Mouse (Mus musculus): ENCODE measurements around the gene Ruvbl2. TPM values are rescaled to one million over a fixed set of nuclear protein-coding genes. Genes with fewer than 3 reads are reported as not detected.
"Not testable (repeated sequence)": the region's sequence is repeated elsewhere in the genome, so short reads cannot be mapped to it uniquely, and the experiment has no call there.

Gene Ruvbl2
- polyA plus RNA-seq, 1 experiment, result 125 TPM

DNA sequence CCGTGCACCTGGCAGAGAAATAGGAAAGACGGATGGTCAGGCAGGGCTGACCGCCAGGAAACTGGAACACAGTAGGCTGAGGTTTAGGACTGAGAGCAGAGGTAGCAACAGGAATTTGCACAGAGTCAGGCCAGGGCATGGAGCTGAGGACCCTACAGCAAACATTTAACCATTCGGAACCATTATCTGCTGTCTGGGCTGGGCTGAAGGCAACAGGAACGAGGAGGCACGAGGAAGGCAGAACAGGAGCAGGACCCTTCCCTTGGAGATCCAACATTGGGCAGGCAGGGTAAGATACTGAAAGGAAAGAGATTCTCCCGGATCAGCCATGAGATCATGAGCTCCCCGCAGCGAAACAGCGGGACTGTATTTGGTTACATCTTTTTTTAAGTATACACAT, 30.1 kb downstream of the Ruvbl2 start:
- DNase-seq (ENCODE audit: low read depth), result no peak

DNA sequence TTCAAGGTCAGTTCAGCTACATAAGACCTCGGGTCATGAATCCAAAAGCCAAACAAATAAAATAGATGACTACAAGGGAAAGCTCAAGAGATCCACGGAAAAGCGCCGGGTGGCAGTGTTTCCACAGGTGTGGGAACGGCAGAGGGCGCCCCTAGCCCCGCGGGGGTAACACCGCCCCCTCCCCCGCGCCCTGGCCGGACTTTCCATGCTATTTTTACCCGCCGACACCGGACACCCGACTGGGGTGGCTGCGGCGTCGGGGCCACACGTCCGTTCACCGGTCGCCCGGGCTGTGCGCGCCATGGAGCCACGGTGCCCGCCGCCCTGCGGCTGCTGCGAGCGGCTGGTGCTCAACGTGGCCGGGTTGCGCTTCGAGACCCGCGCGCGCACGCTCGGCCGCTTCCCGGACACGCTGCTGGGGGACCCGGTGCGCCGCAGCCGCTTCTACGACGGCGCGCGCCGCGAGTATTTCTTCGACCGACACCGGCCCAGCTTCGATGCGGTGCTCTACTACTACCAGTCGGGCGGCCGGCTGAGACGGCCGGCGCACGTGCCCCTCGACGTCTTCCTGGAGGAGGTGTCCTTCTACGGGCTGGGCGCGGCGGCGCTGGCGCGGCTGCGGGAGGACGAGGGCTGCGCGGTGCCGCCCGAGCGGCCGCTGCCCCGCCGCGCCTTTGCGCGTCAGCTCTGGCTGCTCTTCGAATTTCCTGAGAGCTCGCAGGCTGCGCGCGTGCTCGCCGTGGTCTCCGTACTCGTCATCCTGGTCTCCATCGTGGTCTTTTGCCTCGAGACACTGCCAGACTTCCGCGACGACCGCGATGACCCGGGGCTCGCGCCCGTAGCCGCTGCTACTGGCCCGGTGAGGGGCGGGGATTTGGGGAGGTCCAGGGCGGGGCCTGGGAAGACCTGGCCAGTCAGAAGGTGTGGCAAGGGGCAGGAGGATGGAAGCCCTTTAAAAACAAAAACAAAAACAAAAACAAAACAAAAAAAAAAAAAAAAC, 31.4 kb downstream of the Ruvbl2 start:
- no peak for DNase-seq (ENCODE audit: low read depth)
- TF ChIP-seq CTCF (IDR thresholded peaks at IDR 0.05; ENCODE audit: borderline replicate concordance, extremely low read depth, insufficient read depth, insufficient read length) (no peak), POLR2A (IDR thresholded peaks at IDR 0.05; ENCODE audit: borderline replicate concordance, extremely low read depth, insufficient read depth, insufficient read length, poor library complexity, severe bottlenecking) (no peak)

More for the DNA sequence above, 30.1 kb downstream of the Ruvbl2 start:
- TF ChIP-seq POLR2A (IDR thresholded peaks at IDR 0.05; ENCODE audit: borderline replicate concordance, extremely low read depth, insufficient read depth, insufficient read length, poor library complexity, severe bottlenecking) (no peak), CTCF (IDR thresholded peaks at IDR 0.05; ENCODE audit: borderline replicate concordance, extremely low read depth, insufficient read depth, insufficient read length) (no peak)

DNA sequence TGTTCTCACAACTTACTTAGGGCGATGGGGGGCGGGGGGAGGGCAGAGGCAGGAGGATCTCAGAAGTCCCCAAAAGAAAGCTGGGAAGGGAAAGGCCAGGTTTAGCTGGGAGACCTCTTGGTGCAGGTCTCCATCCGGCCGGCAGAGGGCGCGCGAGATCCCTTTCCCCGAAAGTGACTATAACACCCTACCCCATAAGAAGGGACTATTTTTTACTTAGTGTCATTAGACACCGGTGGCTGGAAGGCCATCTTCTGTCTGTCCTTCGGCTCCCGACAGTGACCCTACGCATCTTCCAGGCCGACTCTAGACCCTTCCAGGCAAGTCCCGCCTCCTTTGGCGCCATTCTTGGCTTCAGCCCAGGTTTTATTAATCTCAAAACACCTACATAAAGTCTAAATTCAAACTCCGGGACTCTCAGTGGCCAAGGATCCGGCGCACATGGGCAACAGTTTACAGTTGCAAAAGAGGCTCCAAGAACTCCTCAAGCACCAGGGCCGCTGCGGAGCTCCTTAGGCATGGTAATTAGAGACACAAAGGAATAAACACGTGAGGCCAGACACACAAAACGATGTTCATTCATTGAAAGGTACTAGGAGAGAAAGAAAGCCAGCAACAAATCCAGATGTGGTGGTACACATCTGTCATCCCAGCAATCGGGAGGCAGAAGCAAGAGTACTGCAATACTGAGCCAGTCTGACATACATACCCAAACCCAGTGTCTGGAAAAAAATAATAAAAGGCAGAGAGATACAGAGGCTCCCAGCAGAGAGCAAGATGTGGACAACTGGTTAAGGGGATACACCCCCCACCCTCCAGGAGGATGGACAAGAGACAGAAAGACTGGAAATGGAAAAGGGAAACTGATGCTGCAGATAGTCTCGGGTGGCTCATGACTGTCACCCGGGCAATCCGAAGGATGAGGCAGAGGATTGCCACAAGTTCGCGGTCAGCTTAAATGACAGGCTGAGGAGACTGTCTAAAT, 32.5 kb downstream of the Ruvbl2 start, which contains the start of gene Kcna7:
Gene Kcna7, plus strand, starts transcription at position 563 of the 985 bp plus-strand sequence.
- DNase-seq (ENCODE audit: low read depth), result peak; percentile 26
- TF ChIP-seq CTCF (IDR thresholded peaks at IDR 0.05; ENCODE audit: borderline replicate concordance, extremely low read depth, insufficient read depth, insufficient read length), result peak; percentile 93
- TF ChIP-seq POLR2A (IDR thresholded peaks at IDR 0.05; ENCODE audit: borderline replicate concordance, extremely low read depth, insufficient read depth, insufficient read length, poor library complexity, severe bottlenecking), result no peak

DNA sequence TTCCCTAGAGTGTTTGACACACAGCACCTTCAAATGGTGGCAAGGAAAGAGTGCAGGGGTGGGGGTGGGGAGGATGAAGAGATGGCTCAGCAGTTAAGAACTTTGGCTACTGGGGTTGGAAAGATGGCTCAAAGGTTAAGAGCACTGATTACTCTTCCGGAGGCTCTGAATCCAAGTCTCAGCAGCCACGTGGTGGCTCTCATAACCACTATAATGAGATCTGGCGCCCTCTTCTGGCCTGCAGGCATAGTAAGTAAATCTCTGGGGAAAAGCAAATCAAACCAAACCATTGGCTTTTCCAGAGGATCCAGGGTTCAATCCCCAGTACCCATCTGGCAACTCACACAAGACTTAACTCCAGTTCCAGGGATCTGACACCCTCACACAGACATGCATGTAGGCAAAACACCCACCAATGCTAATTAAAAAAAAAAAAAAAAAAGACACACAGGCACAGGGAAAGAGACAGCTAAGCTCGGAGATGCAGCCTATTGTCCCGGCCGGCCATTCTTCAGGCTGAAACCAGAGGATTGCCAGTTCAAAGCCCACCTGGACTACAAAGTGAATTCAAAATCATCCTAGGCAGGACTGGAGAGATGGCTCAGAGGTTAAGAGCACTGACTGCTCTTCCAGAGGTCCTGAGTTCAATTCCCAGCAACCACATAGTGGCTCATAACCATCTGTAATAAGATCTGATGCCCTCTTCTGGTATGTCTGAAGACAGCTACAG, 34.2 kb downstream of the Ruvbl2 start:
- TF ChIP-seq POLR2A (IDR thresholded peaks at IDR 0.05; ENCODE audit: borderline replicate concordance, extremely low read depth, insufficient read depth, insufficient read length, poor library complexity, severe bottlenecking) (no peak), CTCF (IDR thresholded peaks at IDR 0.05; ENCODE audit: borderline replicate concordance, extremely low read depth, insufficient read depth, insufficient read length) (peak; percentile 56; the same call in 1 of the 2 replicates)
- peak; percentile 69 for DNase-seq (ENCODE audit: low read depth)

DNA sequence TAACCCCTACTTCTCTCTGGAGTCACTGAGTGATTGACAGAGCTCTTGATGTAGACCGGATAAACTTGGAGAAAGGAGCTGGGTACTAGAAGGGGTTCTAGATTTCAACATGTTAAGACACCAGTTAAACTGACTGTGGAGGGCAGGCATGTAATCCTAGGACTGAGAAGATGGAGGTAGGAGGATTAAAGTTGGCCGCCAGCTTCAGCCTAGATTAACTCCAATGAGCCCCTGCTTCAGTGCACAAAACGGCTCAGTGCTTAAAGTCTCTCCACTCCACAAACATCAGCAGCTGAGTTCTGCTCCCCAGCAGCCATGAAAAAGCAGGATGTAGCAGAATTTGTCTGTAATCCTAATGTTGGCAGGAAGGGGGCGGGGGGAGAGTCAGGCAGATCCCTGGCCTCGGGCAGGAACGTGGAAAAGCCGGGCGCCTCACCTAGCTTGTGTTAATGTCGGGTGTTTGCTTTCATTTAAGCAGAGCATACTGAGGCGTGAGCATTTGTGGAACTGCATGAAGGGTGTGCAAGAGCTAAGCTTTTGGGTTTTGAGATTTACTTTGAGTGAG, 36.3 kb downstream of the Ruvbl2 start:
- TF ChIP-seq POLR2A (IDR thresholded peaks at IDR 0.05; ENCODE audit: borderline replicate concordance, extremely low read depth, insufficient read depth, insufficient read length, poor library complexity, severe bottlenecking) (no peak), CTCF (IDR thresholded peaks at IDR 0.05; ENCODE audit: borderline replicate concordance, extremely low read depth, insufficient read depth, insufficient read length) (no peak)
- DNase-seq (ENCODE audit: low read depth), result no peak

DNA sequence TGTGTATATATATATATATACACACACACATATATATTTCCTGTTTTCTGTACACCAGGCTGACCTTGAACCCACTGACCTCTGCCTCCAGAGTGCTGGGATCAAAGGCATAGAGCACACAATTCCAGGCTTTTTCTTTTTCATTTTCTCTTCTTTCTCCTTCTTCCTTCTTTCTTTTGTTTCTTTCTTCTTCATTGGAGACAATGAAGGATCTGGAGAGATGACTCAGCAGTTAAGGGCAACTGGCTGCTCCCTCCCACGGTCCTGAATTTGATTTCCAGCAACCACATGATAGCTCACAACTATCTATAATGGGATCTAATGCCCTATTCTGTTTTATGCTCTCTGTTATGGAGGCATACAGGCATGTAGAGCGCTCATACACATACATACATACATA, 41.1 kb downstream of the Ruvbl2 start:
- no peak for TF ChIP-seq POLR2A (IDR thresholded peaks at IDR 0.05; ENCODE audit: borderline replicate concordance, extremely low read depth, insufficient read depth, insufficient read length, poor library complexity, severe bottlenecking)
- TF ChIP-seq CTCF (IDR thresholded peaks at IDR 0.05; ENCODE audit: borderline replicate concordance, extremely low read depth, insufficient read depth, insufficient read length), result no peak
- no peak for DNase-seq (ENCODE audit: low read depth)

DNA sequence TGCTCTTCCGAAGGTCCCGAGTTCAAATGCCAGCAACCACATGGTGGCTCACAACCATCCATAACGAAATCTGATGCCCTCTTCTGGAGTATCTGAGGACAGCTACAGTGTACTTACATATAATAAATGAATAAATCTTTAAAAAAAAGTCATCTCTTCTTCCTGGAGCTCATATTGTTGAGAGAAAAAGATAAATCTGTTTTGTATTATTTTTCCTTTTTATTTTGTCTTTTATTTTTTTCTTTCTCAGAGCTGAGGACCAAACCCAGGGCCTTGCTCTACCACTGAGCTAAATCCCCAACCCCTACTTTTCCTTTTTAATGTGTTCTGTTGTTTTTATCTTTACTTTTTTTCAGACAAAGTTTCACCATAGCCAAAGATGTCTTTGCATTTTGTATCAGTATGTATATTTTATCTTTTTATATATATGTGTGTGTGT, 41.5 kb downstream of the Ruvbl2 start:
- DNase-seq (ENCODE audit: low read depth), result not testable (repeated sequence)

DNA sequence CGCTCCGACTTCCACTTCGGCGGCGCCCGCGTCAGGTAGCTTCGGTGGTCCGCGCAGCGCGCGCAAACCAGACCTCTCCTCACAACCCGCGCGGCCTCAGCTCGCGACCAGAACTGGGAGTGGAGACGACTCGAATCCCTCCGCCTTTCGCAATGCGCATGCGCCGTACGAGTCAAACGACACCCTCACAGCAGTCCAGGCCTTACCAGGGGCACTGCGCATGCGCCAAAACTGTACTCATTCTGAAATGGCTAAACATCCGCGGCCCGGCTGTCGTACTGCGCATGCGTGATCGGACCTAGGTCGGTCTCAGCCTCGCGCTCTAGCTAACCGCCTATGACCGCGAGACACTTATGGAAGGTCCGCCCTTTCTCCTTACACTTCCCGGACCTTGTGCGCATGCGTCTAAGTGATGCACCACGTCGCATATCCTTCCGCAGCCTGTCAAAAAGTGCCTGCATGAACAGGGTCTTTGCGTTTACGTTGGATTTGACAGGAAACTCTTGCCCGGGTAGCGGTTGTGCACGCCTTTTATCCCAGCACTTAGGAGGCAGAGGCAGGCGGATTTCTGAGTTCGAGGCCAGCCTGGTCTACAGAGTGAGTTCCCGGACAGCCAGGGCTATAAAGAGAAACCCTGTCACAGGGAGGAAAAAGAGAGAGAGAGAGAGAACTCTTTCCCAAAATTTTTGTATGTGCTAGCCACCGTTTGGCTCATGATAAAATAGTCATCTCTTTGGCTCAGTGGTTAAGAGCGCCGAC, 42.1 kb downstream of the Ruvbl2 start, which contains the start of gene Snrnp70:
Gene Snrnp70, minus strand, starts transcription at position 165 of the 759 bp plus-strand sequence.
- TF ChIP-seq POLR2A (IDR thresholded peaks at IDR 0.05; ENCODE audit: borderline replicate concordance, extremely low read depth, insufficient read depth, insufficient read length, poor library complexity, severe bottlenecking) (peak; percentile 92), CTCF (IDR thresholded peaks at IDR 0.05; ENCODE audit: borderline replicate concordance, extremely low read depth, insufficient read depth, insufficient read length) (no peak)

DNA sequence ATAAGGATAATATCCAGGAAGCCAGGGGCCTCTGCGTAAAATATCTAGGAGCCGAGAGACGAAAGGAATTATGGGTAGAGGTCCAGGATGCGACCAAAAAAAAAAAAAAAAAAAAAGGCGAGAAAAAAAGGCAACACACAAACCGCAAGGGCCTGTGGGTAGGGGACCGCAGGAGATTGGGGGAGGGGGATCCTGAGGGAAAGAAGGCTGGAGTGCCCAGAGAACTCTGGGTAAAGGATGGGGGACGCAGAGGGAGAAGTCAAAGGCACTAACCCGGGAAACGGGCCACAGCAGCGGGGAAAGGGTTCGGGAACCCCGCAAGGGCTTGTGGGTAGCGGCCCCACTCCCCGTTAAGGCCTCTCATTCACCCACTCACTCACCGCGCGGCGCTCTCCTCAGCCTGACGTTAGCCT, 42.8 kb downstream of the Ruvbl2 start:
- DNase-seq (ENCODE audit: low read depth), result peak; percentile 94
- TF ChIP-seq CTCF (IDR thresholded peaks at IDR 0.05; ENCODE audit: borderline replicate concordance, extremely low read depth, insufficient read depth, insufficient read length), result no peak
- TF ChIP-seq POLR2A (IDR thresholded peaks at IDR 0.05; ENCODE audit: borderline replicate concordance, extremely low read depth, insufficient read depth, insufficient read length, poor library complexity, severe bottlenecking), result no peak

More for the DNA sequence above, 42.1 kb downstream of the Ruvbl2 start, which contains the start of gene Snrnp70:
- DNase-seq (ENCODE audit: low read depth), result peak; percentile 100
